In genomic region chr16:24816621-24817020, GRCm38 (mm10) we compare ENCODE assay signal across 28 mouse cellular contexts.
DNase-seq lines count a peak whose midpoint lies in the region; ATAC-seq lines count a peak whose summit lies in the region.
"Had no signal": no experiment of that assay in that cellular context is flagged by ENCODE, and none has a peak within 500 bp of the region (broad histone marks: within the 10 kb centered on the region; RNA-seq: fewer than 3 reads in every experiment).

No protein-coding gene starts in this region.

- ATAC-seq in midbrain, embryonic 14.5 days (ENCODE audit: low FRiP score, low TSS enrichment), result no peak
- ATAC-seq: forebrain, embryonic 15.5 days; Patski had no signal

- no peak overlapping the region for H3K27ac ChIP-seq in midbrain, embryonic 14.5 days (replicated peaks; ENCODE audit: low read depth, low read length)
- H3K27ac ChIP-seq: embryonic facial prominence, embryonic 10.5 days; embryonic facial prominence, embryonic 13.5 days; forebrain, embryonic 12.5 days; forebrain, embryonic 15.5 days; heart, adult 2 months; heart, embryonic 10.5 days; hindbrain, embryonic 12.5 days; hindbrain, embryonic 15.5 days had no signal

- H3K9me3 ChIP-seq in midbrain, embryonic 14.5 days (ENCODE audit: control insufficient read depth, low read length), result no peaks in the 10 kb centered on the region
- H3K9me3 ChIP-seq: embryonic facial prominence, embryonic 10.5 days; embryonic facial prominence, embryonic 13.5 days; forebrain, embryonic 12.5 days; forebrain, embryonic 15.5 days; heart, embryonic 10.5 days; hindbrain, embryonic 12.5 days; hindbrain, embryonic 15.5 days had no signal

- H3K27me3 ChIP-seq in midbrain, embryonic 14.5 days (ENCODE audit: control insufficient read depth, insufficient read depth, low read length), result no peaks in the 10 kb centered on the region
- H3K27me3 ChIP-seq: CH12.LX; embryonic facial prominence, embryonic 13.5 days; forebrain, embryonic 12.5 days; forebrain, embryonic 15.5 days; hindbrain, embryonic 12.5 days; hindbrain, embryonic 15.5 days; Patski had no signal

- no peak overlapping the region for H3K9ac ChIP-seq in midbrain, embryonic 14.5 days (replicated peaks; ENCODE audit: low read length)
- H3K9ac ChIP-seq: embryonic facial prominence, embryonic 13.5 days; forebrain, embryonic 12.5 days; forebrain, embryonic 15.5 days; hindbrain, embryonic 12.5 days; hindbrain, embryonic 15.5 days had no signal

- no peak overlapping the region for H3K4me3 ChIP-seq in midbrain, embryonic 14.5 days (replicated peaks; ENCODE audit: low read depth, low read length)
- H3K4me3 ChIP-seq: embryonic facial prominence, embryonic 10.5 days; embryonic facial prominence, embryonic 13.5 days; erythroblast, embryonic 14.5 days; forebrain, embryonic 12.5 days; forebrain, embryonic 15.5 days; heart, adult 2 months; heart, embryonic 10.5 days; hindbrain, embryonic 12.5 days; hindbrain, embryonic 15.5 days had no signal

- DNase-seq in kidney, adult 11 months, result peak; percentile 21
- no peak for DNase-seq in kidney, postnatal 4 days
- peak; percentile 65 for DNase-seq in kidney, adult 9 months
- no peak for DNase-seq in kidney, postnatal 10 days
- peak; percentile 10 for DNase-seq in kidney, postnatal 14 days
- DNase-seq in midbrain, embryonic 14.5 days, result no peak
- no peak for DNase-seq in adrenal gland, adult (ENCODE audit: inconsistent age in 2 of 2, low spot score in 1 of 2)
- DNase-seq: adrenal gland, adult 2 months; adrenal gland, postnatal 14 days; B cell, adult 2 months; cerebellum, adult 11 months; cerebellum, adult 2 months; cerebellum, adult 9-11 months; cerebellum, postnatal 36 days; embryo, embryonic 11 days; gastrocnemius, postnatal 25 days; heart, adult 2 months had no signal

- H3K4me2 ChIP-seq in midbrain, embryonic 14.5 days (ENCODE audit: low read length), result no peak overlapping the region
- H3K4me2 ChIP-seq: embryonic facial prominence, embryonic 13.5 days; forebrain, embryonic 12.5 days; forebrain, embryonic 15.5 days; hindbrain, embryonic 12.5 days; hindbrain, embryonic 15.5 days had no signal

- 82% methylated on average over 3 of the region's 3 CpGs for WGBS in midbrain, embryonic 14.5 days

- H3K36me3 ChIP-seq in midbrain, embryonic 14.5 days (ENCODE audit: control insufficient read depth, insufficient read depth, low read length), result no peaks in the 10 kb centered on the region
- H3K36me3 ChIP-seq: embryonic facial prominence, embryonic 10.5 days; embryonic facial prominence, embryonic 13.5 days; forebrain, embryonic 12.5 days; forebrain, embryonic 15.5 days; G1E; hindbrain, embryonic 12.5 days; hindbrain, embryonic 15.5 days had no signal

- no peaks in the 10 kb centered on the region for H3K4me1 ChIP-seq in midbrain, embryonic 14.5 days (ENCODE audit: control insufficient read depth, insufficient read depth, low read length)
- H3K4me1 ChIP-seq: embryonic facial prominence, embryonic 10.5 days; embryonic facial prominence, embryonic 13.5 days; forebrain, embryonic 12.5 days; forebrain, embryonic 15.5 days; heart, embryonic 10.5 days; hindbrain, embryonic 15.5 days had no signal

Comparison
In these comparisons a context has a peak if more than half of its experiments do, and no peak if none do; other contexts are left out.
1. DNase-seq: peak in kidney, adult 11 months (single experiment), kidney, adult 9 months (single experiment) and kidney, postnatal 14 days (single experiment); none in kidney, postnatal 4 days (0 of 2), kidney, postnatal 10 days (single experiment), midbrain, embryonic 14.5 days (single experiment) and adrenal gland, adult (0 of 2).